ENCODE assay signal across 1 mouse cellular context in the genomic region with DNA sequence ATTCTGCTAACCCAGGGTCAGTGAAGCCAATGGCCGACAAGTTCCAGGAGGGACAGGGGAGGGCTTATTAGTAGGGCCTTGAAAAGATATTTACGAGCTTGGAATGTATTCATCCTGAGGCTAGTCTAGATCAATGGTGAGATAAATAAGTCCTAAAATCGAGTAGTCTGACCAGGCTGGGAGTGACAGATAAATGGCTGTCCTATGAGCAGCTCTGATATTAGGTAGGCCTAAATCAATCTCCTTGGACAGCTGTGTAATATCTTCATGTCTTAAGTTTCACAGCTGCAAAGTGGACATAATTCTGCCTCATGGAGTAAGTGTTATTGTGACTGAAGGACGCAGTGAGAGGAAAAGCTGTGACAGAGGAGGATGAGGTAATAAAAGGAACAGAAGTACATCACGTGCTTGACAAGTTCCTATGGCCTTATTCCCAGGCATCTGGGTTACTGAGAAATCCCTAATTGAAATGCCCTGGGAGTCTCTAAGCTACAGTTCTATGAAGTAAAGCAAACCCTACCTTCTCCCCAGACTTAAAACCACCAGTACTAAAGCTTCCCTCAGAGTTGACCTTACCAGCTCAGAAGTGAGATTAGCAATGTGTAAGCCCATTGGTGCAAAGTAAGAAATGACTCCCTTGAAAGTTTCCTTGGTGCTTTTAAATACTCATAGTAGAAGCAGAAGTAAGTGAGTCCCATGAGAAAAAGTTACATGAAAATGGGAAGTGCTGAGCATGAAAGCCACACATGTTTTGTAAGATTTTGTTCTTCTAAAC.
TF ChIP-seq lines count a peak whose summit lies in the region.

No protein-coding gene starts in this region.

TF ChIP-seq in MEL, 35 proteins besides CTCF, POLR2A, EP300 and RAD21 (continued from another document):
- TF ChIP-seq E2F4 (IDR thresholded peaks at IDR 0.05; ENCODE audit: borderline replicate concordance, low read depth, low read length) (no peak), GABPA (IDR thresholded peaks at IDR 0.05; ENCODE audit: low read depth, low read length) (no peak), ZNF384 (IDR thresholded peaks at IDR 0.05; ENCODE audit: low read depth, low read length) (no peak), NELFE (IDR thresholded peaks at IDR 0.05; ENCODE audit: low read depth, low read length) (peak; percentile 44), MEF2A (IDR thresholded peaks at IDR 0.05; ENCODE audit: extremely low read depth, insufficient replicate concordance, low read depth, low read length, poor library complexity, severe bottlenecking) (no peak), MAX (IDR thresholded peaks at IDR 0.05; ENCODE audit: low read length) (no peak), CHD1 (IDR thresholded peaks at IDR 0.05; ENCODE audit: low read depth, low read length) (0 out of 2 replicates have a peak, but pooled peaks have one; percentile 69), UBTF (IDR thresholded peaks at IDR 0.05; ENCODE audit: borderline replicate concordance, insufficient read depth, low read depth, low read length) (no peak), USF1 (IDR thresholded peaks at IDR 0.05; ENCODE audit: low read depth, low read length) (peak; percentile 64; the same call in 1 of the 2 replicates)
